Comparison of ENCODE assay signal across 23 mouse cellular contexts in the genomic region with DNA sequence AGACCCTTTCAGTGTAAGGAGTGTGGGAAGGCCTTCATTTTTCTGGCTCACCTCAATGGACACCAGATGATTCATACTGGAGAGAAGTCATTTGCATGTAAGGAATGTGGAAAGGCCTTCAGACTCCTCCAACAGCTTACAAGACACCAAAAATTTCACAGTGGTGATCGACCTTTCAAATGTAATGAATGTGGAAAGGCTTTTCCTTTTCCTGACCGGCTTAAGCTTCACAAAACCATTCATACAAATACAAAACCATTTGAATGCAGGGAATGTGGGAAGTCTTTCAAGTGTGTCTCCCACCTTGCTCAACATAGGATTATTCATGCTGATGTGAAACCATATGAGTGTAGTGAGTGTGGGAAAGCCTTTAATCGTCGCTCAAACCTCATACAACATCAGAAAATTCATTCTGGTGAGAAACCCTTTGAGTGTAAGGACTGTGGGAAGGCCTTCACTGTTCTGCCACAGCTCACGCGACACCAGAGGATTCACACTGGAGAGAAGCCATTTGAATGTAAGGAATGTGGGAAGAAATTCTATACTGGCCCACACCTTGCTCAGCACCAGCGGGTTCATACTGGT. TPM values are rescaled to one million over a fixed set of nuclear protein-coding genes. Genes with fewer than 3 reads are reported as not detected.
A peak's percentile ranks its signal among the peaks of the same experiment; 100 is the strongest.
DNase-seq lines count a peak whose midpoint lies in the region; ATAC-seq and TF ChIP-seq lines count a peak whose summit lies in the region.
"Had no signal": no experiment of that assay in that cellular context is flagged by ENCODE, and none has a peak within 500 bp of the region (broad histone marks: within the 10 kb centered on the region; RNA-seq: fewer than 3 reads in every experiment).

No protein-coding gene starts in this region.

- H3K27ac ChIP-seq in embryonic fibroblast, embryonic 13.5 days (ENCODE audit: insufficient read depth, low read length) = peak overlapping the region; percentile 8
- H3K27ac ChIP-seq: embryonic facial prominence, embryonic 13.5 days; embryonic facial prominence, embryonic 15.5 days; forebrain, embryonic 13.5 days; forebrain, embryonic 15.5 days had no signal

- no peak for ATAC-seq in megakaryocyte progenitor cell, adult 5-6 weeks (replicated peaks; ENCODE audit: poor library complexity)
- ATAC-seq: CD4-positive, CD25-positive, alpha-beta regulatory T cell, adult 4 months; forebrain, embryonic 13.5 days; forebrain, embryonic 15.5 days; forebrain, postnatal 0 days had no signal

- TF ChIP-seq CTCF in embryonic fibroblast, embryonic 13.5 days (IDR thresholded peaks at IDR 0.05; ENCODE audit: borderline replicate concordance, insufficient read depth, low read length) = no peak

- intact Hi-C loops in heart, postnatal 36 days (cut with DNase I) = no loop called here

- DNase-seq in heart, adult 11 months = peak; percentile 55
- DNase-seq in heart, postnatal 36 days = no peak
- DNase-seq in R1 (ENCODE audit: low read depth, low spot score) = peak; percentile 90
- no peak for DNase-seq in lung, postnatal 25 days (ENCODE audit: low spot score)
- DNase-seq: adrenal gland, adult 2 months; adrenal gland, postnatal 10 days; adrenal gland, postnatal 25 days; B cell, adult 2 months; cerebellum, adult 11 months; cerebellum, adult 18-20 months; cerebellum, adult 8-10 months; cerebellum, adult 9-11 months; cerebellum, postnatal 14 days; cerebellum, postnatal 36 days; embryo, embryonic 11 days; forebrain, postnatal 0 days had no signal

- no peaks in the 10 kb centered on the region for H3K4me1 ChIP-seq in embryonic fibroblast, embryonic 13.5 days (ENCODE audit: control insufficient read depth, insufficient read depth, low read length)
- H3K4me1 ChIP-seq: embryonic facial prominence, embryonic 13.5 days; embryonic facial prominence, embryonic 15.5 days; forebrain, embryonic 13.5 days; forebrain, embryonic 15.5 days had no signal

- H3K4me3 ChIP-seq in embryonic fibroblast, embryonic 13.5 days (ENCODE audit: insufficient read depth, low read length) = no peak overlapping the region
- H3K4me3 ChIP-seq: embryonic facial prominence, embryonic 13.5 days; embryonic facial prominence, embryonic 15.5 days; forebrain, embryonic 13.5 days; forebrain, embryonic 15.5 days had no signal

- TF ChIP-seq POLR2A in embryonic fibroblast, embryonic 13.5 days (IDR thresholded peaks at IDR 0.05; ENCODE audit: low read depth, low read length) = no peak

RNA-seq across cellular contexts. Expression of gene Zfp626, which starts 11.6 kb away (rescaled TPM):
- 1 to 10 TPM; 4.4 to 4.9 TPM for total RNA-seq in heart, postnatal 36 days (2021)
- 8.6 and 10.6 TPM in 2 replicates for polyA plus RNA-seq in embryonic fibroblast, embryonic 13.5 days (2011; ENCODE audit: insufficient read length, low read depth, missing spikeins)
- 6.1 and 6.3 TPM in 2 replicates for total RNA-seq in megakaryocyte progenitor cell, adult 5-6 weeks (2015)
- total RNA-seq in megakaryocyte progenitor cell, adult 5-6 weeks (2017) = 6.4 and 6.7 TPM in 2 replicates

RNA-seq across cellular contexts. Expression of gene Zfp59, which starts 19.8 kb away (rescaled TPM):
- total RNA-seq in heart, postnatal 36 days (2021) = 1 to 10 TPM; 2.4 to 2.7 TPM
- polyA plus RNA-seq in embryonic fibroblast, embryonic 13.5 days (2011; ENCODE audit: insufficient read length, low read depth, missing spikeins) = 3.1 and 4.1 TPM in 2 replicates
- 4.9 and 5.8 TPM in 2 replicates for total RNA-seq in megakaryocyte progenitor cell, adult 5-6 weeks (2015)
- total RNA-seq in megakaryocyte progenitor cell, adult 5-6 weeks (2017) = 5.8 and 7.4 TPM in 2 replicates

RNA-seq across cellular contexts. Expression of gene Zfp607a, which starts 38.7 kb away (rescaled TPM):
- total RNA-seq in heart, postnatal 36 days (2021) = 1 to 10 TPM; 3.3 to 3.9 TPM
- polyA plus RNA-seq in embryonic fibroblast, embryonic 13.5 days (2011; ENCODE audit: insufficient read length, low read depth, missing spikeins) = 3.5 and 3.8 TPM in 2 replicates
- 6.5 and 7.9 TPM in 2 replicates for total RNA-seq in megakaryocyte progenitor cell, adult 5-6 weeks (2015)
- total RNA-seq in megakaryocyte progenitor cell, adult 5-6 weeks (2017) = 8.4 and 9.0 TPM in 2 replicates

Comparison
In these comparisons a context has a peak if more than half of its experiments do, and no peak if none do; other contexts are left out.
1. DNase-seq: peak in heart, adult 11 months (single experiment) and R1 (single experiment); none in heart, postnatal 36 days (0 of 2) and lung, postnatal 25 days (single experiment).